Mouse (Mus musculus) erythroblast, embryonic 14.5 days (primary cell): ENCODE measurements around the gene Sf3b5.

Experiments used
- GATA1 ChIP-seq: IDR thresholded peaks from 2 replicates; pipeline ENCODE4 v1.6.1; 2012; ENCODE audit warnings: low read length, inconsistent platforms, mixed read lengths
- TAL1 ChIP-seq: IDR thresholded peaks from 3 replicates; pipeline ENCODE4 v1.6.1; 2012; ENCODE audit warnings: low read length, inconsistent platforms, mixed read lengths

GRCm38 (mm10) chr10:12961546-12961945, 43.6 kb upstream of the Sf3b5 start:
- TF ChIP-seq GATA1, result no peak
- TF ChIP-seq TAL1, result no peak
